Mouse (Mus musculus): ENCODE measurements around the gene Aar2. TPM values are rescaled to one million over a fixed set of nuclear protein-coding genes. Genes with fewer than 3 reads are reported as not detected.

Aar2 gene
- polyA plus RNA-seq, 1 experiment from 2014 or later = 29.2 TPM

GRCm38 (mm10) chr2:156617536-156617935, 70.2 kb downstream of the Aar2 start:
- no peak for DNase-seq (ENCODE audit: low spot score)

Other genes with a start within 250 kb of the Aar2 start
- gene Cnbd2, start 235.3 kb upstream of the Aar2 start, polyA plus RNA-seq (2015; fragmentation: Nextera tagmentation; extraction: Ambion mirVana) = 10.3 and 12.2 TPM in 2 replicates
- gene Scand1, start 234.9 kb upstream of the Aar2 start, polyA plus RNA-seq (2015; fragmentation: Nextera tagmentation; extraction: Ambion mirVana) = 176 and 184 TPM in 2 replicates
- 0.21 and 0.38 TPM in 2 replicates for gene Epb41l1, start 126.7 kb upstream of the Aar2 start, polyA plus RNA-seq (2015; fragmentation: Nextera tagmentation; extraction: Ambion mirVana)
- gene Dlgap4, start 66.1 kb downstream of the Aar2 start, polyA plus RNA-seq (2015; fragmentation: Nextera tagmentation; extraction: Ambion mirVana) = 40.3 and 44.0 TPM in 2 replicates
- 20.6 and 27.1 TPM in 2 replicates for gene Myl9, start 227.8 kb downstream of the Aar2 start, polyA plus RNA-seq (2015; fragmentation: Nextera tagmentation; extraction: Ambion mirVana)